Mouse (Mus musculus) hindbrain, embryonic 16.5 days (tissue): ENCODE data around the gene Ift122. TPM values are rescaled to one million over a fixed set of nuclear protein-coding genes. Genes with fewer than 3 reads are reported as not detected.
A peak's percentile ranks its signal among the peaks of the same experiment; 100 is the strongest.

Experiments
- ATAC-seq: fragments of 200-750 bp; cut with Nextera tagmentation; 2 replicates; pipeline ENCODE4 v1.8.0; 2017; ENCODE audit warnings: moderate TSS enrichment, moderate library complexity
- H3K27ac ChIP-seq: fragments of 300-500 bp; sonication (generic); 2 replicates; pipeline ENCODE4 v1.5.1; 2014; ENCODE audit warnings: low read depth, mild to moderate bottlenecking, control low read depth, low read length, moderate library complexity
- H3K27me3 ChIP-seq: fragments of 300-500 bp; sonication (generic); replicated peaks from 2 replicates; pipeline ENCODE4 v1.6.1; 2014; ENCODE audit warnings: low read length; ENCODE audit not compliant: control insufficient read depth, insufficient read depth
- H3K36me3 ChIP-seq: fragments of 300-500 bp; sonication (generic); 2 replicates; pipeline ENCODE4 v1.6.1; 2014; ENCODE audit warnings: mild to moderate bottlenecking, low read length, moderate library complexity, mixed read lengths; ENCODE audit not compliant: control insufficient read depth, insufficient read depth
- H3K4me1 ChIP-seq: fragments of 300-500 bp; sonication (generic); 2 replicates; pipeline ENCODE4 v1.6.1; 2014; ENCODE audit warnings: low read depth, low read length; ENCODE audit not compliant: control insufficient read depth, insufficient read depth
- H3K4me2 ChIP-seq: fragments of 300-500 bp; sonication (generic); 2 replicates; pipeline ENCODE4 v1.6.1; 2014; ENCODE audit warnings: mild to moderate bottlenecking, low read length, control low read depth, moderate library complexity
- H3K4me3 ChIP-seq: fragments of 300-500 bp; sonication (generic); 2 replicates; pipeline ENCODE4 v1.5.1; 2014; ENCODE audit warnings: mild to moderate bottlenecking, low read length, control low read depth, moderate library complexity
- H3K9ac ChIP-seq: fragments of 300-500 bp; sonication (generic); 2 replicates; pipeline ENCODE4 v1.6.1; 2014; ENCODE audit warnings: low read depth, mild to moderate bottlenecking, control low read depth, low read length, moderate library complexity
- H3K9me3 ChIP-seq: fragments of 300-500 bp; sonication (generic); 2 replicates; pipeline ENCODE4 v1.6.1; 2014; ENCODE audit warnings: mild to moderate bottlenecking, low read length, moderate library complexity; ENCODE audit not compliant: control insufficient read depth
- WGBS: fragments of 180-500 bp; shearing (Covaris S2); extraction: QIAGEN DNeasy Blood & Tissue Kit; methylation state at CpG from one replicate; pipeline ENCODE4 v1.1.7; 2014; 5-methylcytosine and 5-hydroxymethylcytosine counted together
- polyA plus RNA-seq: library from polyadenylated mRNA; unstranded; fragments of >200 nt; fragmentation: Nextera tagmentation; extraction: Ambion mirVana; gene quantifications from 2 replicates; pipeline ENCODE4 v1.2.1, GENCODE M21; 2015

Gene Ift122
- polyA plus RNA-seq, 1 experiment from 2014 or later = 31.4 TPM

GRCm38 (mm10) chr6:115924829-115925228, 71.6 kb downstream of the Ift122 start:
- Histone ChIP-seq H3K4me2 (no peak overlapping the region), H3K9me3 (no peaks in the 10 kb centered on the region), H3K27me3 (no peaks in the 10 kb centered on the region), H3K36me3 (peaks cover 2% of the 10 kb centered on the region; the same call in 1 of the 2 replicates), H3K4me3 (no peak overlapping the region), H3K4me1 (peaks cover 18% of the 10 kb centered on the region), H3K9ac (no peak overlapping the region), H3K27ac (no peak overlapping the region)
- ATAC-seq = no peak
- WGBS = 54% methylated on average over 6 of the region's 6 CpGs

DNA sequence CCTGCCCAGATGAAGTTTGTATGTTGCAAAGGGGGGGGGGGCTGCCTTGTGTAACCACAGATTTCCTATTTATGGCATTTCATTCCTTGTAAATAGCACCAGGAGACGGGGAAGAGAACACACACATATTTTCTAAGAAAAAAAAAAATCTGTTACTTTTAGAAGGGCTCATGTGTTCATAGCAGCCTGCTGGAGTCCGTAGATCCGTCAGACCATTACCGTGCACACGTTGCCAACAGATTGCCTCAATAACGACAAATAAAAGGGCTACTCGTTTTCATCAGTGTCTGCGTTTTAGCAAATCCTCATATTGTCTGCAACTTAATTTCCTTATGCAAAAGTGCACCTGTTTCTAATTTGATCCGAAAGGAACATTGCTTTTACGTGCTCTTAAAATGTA, 73.1 kb downstream of the Ift122 start:
- no peak overlapping the region for H3K27ac ChIP-seq
- H3K36me3 ChIP-seq = peaks cover 2% of the 10 kb centered on the region; the same call in 1 of the 2 replicates
- WGBS = 51% methylated on average over 10 of the region's 10 CpGs
- H3K4me2 ChIP-seq = no peak overlapping the region
- ATAC-seq = no peak
- no peaks in the 10 kb centered on the region for H3K9me3 ChIP-seq
- peaks cover 18% of the 10 kb centered on the region for H3K4me1 ChIP-seq
- H3K4me3 ChIP-seq = no peak overlapping the region
- H3K9ac ChIP-seq = no peak overlapping the region
- H3K27me3 ChIP-seq = no peaks in the 10 kb centered on the region

- Histone ChIP-seq H3K4me2 (no peak overlapping the region), H3K27me3 (no peaks in the 10 kb centered on the region), H3K36me3 (peaks cover 2% of the 10 kb centered on the region; the same call in 1 of the 2 replicates), H3K27ac (peak overlapping the region; percentile 39; the same call in 1 of the 2 replicates), H3K4me1 (peaks cover 18% of the 10 kb centered on the region), H3K4me3 (no peak overlapping the region), H3K9me3 (no peaks in the 10 kb centered on the region), H3K9ac (no peak overlapping the region)
- ATAC-seq = peak; percentile 40; the same call in 1 of the 2 replicates
- 48% methylated on average over 10 of the region's 10 CpGs for WGBS
Measured at GRCm38 (mm10) chr6:115927292-115928242, 74.3 kb downstream of the Ift122 start.

- Histone ChIP-seq H3K9me3 (no peaks in the 10 kb centered on the region), H3K4me2 (no peak overlapping the region)
Measured at GRCm38 (mm10) chr6:115930018-115930417, 76.7 kb downstream of the Ift122 start.

GRCm38 (mm10) chr6:115931639-115932038, 78.4 kb downstream of the Ift122 start, which contains the start of gene Rho:
Gene Rho (plus strand): TSS chr6:115931748.
- 85% methylated on average over 14 of the region's 14 CpGs for WGBS

More at GRCm38 (mm10) chr6:115930018-115930417, 76.7 kb downstream of the Ift122 start:
- no peaks in the 10 kb centered on the region for H3K27me3 ChIP-seq
- H3K4me1 ChIP-seq = peaks cover 18% of the 10 kb centered on the region
- no peak overlapping the region for H3K4me3 ChIP-seq
- 78% methylated on average over 5 of the region's 5 CpGs for WGBS
- no peak overlapping the region for H3K27ac ChIP-seq
- H3K9ac ChIP-seq = no peak overlapping the region
- no peaks in the 10 kb centered on the region for H3K36me3 ChIP-seq
- no peak for ATAC-seq

DNA sequence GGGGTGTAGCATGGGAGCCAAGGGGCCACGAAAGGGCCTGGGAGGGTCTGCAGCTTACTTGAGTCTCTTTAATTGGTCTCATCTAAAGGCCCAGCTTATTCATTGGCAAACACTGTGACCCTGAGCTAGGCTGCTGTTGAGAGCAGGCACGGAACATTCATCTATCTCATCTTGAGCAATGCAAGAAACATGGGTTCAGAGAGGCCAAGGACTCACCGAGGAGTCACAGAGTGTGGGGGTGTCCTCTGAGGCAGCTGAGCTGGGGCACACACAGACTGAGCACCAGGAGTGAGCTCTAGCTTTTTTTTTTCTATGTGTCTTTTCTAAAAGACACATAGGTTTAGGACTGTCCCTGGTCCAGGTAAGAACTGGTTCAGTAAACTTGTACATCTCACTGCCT, 79.1 kb downstream of the Ift122 start:
- H3K27ac ChIP-seq = no peak overlapping the region
- H3K9ac ChIP-seq = no peak overlapping the region
- H3K27me3 ChIP-seq = no peaks in the 10 kb centered on the region
- H3K9me3 ChIP-seq = no peaks in the 10 kb centered on the region
- H3K36me3 ChIP-seq = no peaks in the 10 kb centered on the region
- H3K4me2 ChIP-seq = no peak overlapping the region
- no peak overlapping the region for H3K4me3 ChIP-seq
- no peak for ATAC-seq
- WGBS = 93% methylated on average over 3 of the region's 3 CpGs
- peaks cover 3% of the 10 kb centered on the region; the same call in 1 of the 2 replicates for H3K4me1 ChIP-seq

More at GRCm38 (mm10) chr6:115931639-115932038, 78.4 kb downstream of the Ift122 start, which contains the start of gene Rho:
- Histone ChIP-seq H3K9ac (no peak within 1 kb of the TSS), H3K4me1 (peaks cover 11% of the 10 kb centered on the region), H3K4me2 (no peak within 1 kb of the TSS), H3K27ac (no peak within 1 kb of the TSS), H3K36me3 (no peaks in the 10 kb centered on the region), H3K9me3 (no peaks in the 10 kb centered on the region), H3K4me3 (no peak within 1 kb of the TSS), H3K27me3 (no peaks in the 10 kb centered on the region)
- ATAC-seq = no peak

- no peaks in the 10 kb centered on the region for H3K4me1 ChIP-seq
- no peak overlapping the region for H3K4me2 ChIP-seq
- H3K27ac ChIP-seq = no peak overlapping the region
- no peak for ATAC-seq
- peaks cover 5% of the 10 kb centered on the region for H3K9me3 ChIP-seq
- WGBS = 90% methylated on average over 8 of the region's 8 CpGs
- no peaks in the 10 kb centered on the region for H3K27me3 ChIP-seq
- no peaks in the 10 kb centered on the region for H3K36me3 ChIP-seq
- no peak overlapping the region for H3K9ac ChIP-seq
- H3K4me3 ChIP-seq = no peak overlapping the region
Measured at GRCm38 (mm10) chr6:115935544-115935943, 82.3 kb downstream of the Ift122 start.

GRCm38 (mm10) chr6:115938011-115938410, 84.7 kb downstream of the Ift122 start:
- Histone ChIP-seq H3K27me3 (no peaks in the 10 kb centered on the region), H3K9me3 (peaks cover 5% of the 10 kb centered on the region), H3K4me3 (no peak overlapping the region), H3K4me2 (no peak overlapping the region), H3K27ac (no peak overlapping the region), H3K36me3 (no peaks in the 10 kb centered on the region), H3K9ac (no peak overlapping the region), H3K4me1 (no peaks in the 10 kb centered on the region)
- 99% methylated on average over 2 of the region's 2 CpGs for WGBS
- ATAC-seq = no peak

DNA sequence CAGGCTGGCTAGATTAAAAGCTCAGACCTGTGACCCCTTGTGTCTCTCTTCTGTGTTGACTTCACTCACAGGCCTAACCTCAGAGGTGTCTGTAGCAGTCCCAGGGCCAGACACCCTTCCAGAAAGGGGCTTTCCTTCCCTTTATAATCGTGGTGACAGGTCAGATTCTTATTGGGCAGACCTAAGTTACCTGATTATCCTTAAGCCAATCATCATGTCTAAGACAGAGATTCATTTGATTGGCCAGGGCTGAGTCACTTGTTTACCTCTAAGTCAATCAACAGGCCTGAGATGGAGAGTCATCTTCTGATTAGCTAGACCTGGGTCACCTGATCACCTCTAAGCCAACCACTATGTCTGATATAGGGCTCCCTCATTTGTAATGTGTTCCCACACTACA, 85.5 kb downstream of the Ift122 start:
- no peak overlapping the region for H3K27ac ChIP-seq
- H3K9ac ChIP-seq = no peak overlapping the region
- H3K4me3 ChIP-seq = no peak overlapping the region
- WGBS = 82% methylated on average over 1 of the region's 1 CpGs
- no peaks in the 10 kb centered on the region for H3K27me3 ChIP-seq
- H3K4me1 ChIP-seq = no peaks in the 10 kb centered on the region
- H3K36me3 ChIP-seq = no peaks in the 10 kb centered on the region
- H3K4me2 ChIP-seq = no peak overlapping the region
- ATAC-seq = no peak
- peaks cover 5% of the 10 kb centered on the region for H3K9me3 ChIP-seq
